Mouse (Mus musculus) heart, postnatal 25 days (tissue): Measurements from ENCODE around the gene Csmd2. TPM values are rescaled to one million over a fixed set of nuclear protein-coding genes. Genes with fewer than 3 reads are reported as not detected.
"Not testable (repeated sequence)": the region's sequence is repeated elsewhere in the genome, so short reads cannot be mapped to it uniquely, and the experiment has no call there.

ENCODE experiments used
- DNase-seq: peaks from one replicate; pipeline ENCODE4 v3.0.0; 2022; ENCODE audit warnings: low spot score
- intact Hi-C: fragments of 180-260 bp; cut with DNase I; formaldehyde crosslinking; loops from one replicate; pipeline ENCODE4 v1.15.1; 2025
- total RNA-seq, 2 experiments: library from RNA; stranded (reverse); gene quantifications; 2 replicates each; pipeline ENCODE4 v1.2.3; 2021

The Csmd2 gene
- total RNA-seq, 2 experiments from 2014 or later = 0.03 to 0.06 TPM

DNA sequence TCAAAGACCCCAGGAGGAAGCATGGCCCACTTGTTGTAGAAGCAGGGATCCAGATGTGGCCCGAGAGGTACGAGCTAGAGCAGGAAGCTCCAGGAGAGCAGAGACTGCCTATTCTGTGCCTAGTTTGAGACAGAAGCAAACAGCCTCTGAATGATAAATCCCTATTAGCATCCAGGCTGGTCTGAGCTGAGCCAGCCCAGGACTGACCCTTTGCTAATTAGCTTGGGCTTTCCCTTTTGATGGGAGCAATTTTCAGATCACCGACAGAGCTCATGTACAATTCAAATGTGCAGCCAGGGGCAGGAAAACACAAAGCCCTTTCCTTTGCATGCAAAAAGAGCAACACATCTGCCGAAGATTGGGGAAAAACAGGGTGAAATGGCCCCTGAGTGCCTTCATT, 54.2 kb downstream of the Csmd2 start:
- no peak for DNase-seq
- intact Hi-C loops = no loop called here

DNA sequence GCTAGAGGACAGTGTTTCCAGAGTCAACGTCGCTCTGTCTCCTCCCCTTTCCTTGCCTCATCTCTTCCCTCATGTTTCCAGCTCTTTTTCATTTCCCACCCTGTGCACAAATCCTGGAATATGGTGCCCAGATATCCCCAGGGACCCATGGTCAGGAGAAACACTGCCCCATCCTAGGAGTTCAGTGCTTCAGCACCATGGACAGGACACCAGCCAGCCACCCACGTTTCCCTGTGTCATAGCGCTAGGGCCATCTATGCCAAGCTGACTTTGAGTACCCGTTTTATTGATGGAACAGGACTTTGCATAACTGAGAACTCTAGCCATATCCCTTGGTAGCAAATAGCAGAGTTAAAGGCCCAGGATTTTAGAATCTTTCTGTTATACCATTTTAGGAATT, 55.0 kb downstream of the Csmd2 start:
- intact Hi-C loops = no loop called here
- DNase-seq = no peak

DNA sequence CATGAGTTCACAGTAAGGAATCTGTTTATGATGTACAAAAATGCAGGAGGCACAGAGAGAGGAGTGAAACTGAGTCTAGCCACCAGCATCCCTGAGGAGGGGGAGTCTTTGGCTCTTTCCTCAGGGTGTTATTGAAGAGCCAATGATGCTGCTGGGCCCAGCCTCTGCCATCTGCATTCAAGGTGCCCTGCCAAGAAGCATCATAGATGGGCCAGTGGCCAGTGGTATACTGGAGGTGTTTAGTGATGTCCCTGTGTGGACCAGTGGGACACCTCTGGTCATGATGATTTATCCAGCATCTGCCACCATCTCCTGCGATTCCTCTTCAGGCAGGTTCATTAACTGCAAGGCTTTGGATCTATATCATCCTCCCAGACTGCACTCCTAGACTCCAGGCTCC, 61.1 kb downstream of the Csmd2 start:
- intact Hi-C loops = no loop called here
- no peak for DNase-seq

DNA sequence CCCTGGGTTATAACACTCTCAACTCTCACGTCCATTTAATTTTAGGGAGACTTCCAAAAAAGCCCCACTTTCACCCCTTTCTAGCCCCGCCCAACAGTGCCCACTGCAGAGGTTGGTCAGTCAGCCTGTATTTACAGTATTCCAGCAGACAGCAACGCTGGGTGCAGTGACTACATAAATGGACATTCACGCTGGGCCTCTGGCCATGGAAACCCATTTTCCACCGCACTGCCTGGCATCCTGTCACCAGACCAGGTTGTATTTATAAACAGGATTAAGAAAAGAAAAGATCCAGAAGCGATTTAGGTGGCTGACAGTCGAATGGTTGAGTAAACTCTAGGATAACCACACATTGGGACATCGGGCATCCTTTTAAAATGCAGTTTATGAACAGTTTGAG, 65.0 kb downstream of the Csmd2 start:
- intact Hi-C loops = no loop called here
- no peak for DNase-seq

DNA sequence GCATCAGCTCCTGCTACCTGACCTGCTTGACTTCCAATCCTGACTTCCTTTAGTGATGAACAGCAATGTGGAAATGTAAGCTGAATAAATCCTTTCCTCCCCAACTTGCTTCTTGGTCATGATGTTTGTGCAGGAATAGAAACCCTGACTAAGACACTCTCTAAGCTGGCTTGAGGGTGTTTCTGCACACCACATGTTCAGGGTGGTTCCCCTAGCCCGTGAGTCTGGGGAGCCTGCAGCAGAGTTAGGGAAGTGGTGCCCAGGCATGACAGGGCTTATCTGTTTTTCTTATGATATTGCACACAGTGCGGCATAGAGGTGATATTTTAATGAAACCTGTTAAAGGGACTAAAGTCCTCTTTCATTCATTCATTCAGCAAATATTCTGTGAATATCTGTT, 73.6 kb downstream of the Csmd2 start:
- intact Hi-C loops, DNase-seq: not testable (repeated sequence)

DNA sequence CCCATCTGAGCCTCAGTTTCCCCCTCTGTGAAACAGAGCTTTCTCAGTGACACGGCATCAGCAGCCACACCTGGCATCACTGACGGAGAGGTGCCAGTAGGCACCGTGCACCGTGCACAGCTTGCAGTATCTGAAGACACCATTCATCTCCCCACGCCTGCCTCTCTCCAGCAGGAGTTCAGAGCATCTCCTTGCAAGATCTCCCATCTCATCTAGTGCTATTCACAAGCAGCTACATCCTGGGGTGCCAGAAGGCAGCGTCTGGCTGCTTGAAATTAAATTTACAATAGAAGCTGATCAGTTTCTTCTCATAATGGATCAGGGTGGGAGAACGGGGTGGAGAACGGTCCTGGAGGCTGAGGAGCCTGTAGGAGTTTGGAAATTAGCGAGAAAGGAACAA, 79.5 kb downstream of the Csmd2 start:
- DNase-seq = no peak
- intact Hi-C loops = no loop called here

DNA sequence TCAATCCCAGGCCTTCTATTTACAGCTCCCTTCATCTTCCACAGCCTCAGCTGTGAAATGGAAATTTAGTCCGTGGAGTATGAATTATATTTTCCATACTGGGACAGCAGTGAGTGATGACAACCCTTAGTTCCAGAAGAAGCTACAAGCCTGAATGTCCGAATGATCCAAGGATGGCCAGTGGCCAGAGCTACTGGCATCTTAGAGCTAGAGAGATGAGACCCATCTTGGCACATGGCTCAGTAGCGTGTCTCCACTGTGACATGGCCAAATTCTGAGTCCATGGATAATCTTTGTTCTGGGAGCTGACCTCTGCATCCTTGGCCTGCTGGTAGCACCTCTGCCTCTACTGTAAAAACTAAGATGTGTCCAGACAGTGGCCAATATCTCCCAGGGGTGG, 96.8 kb downstream of the Csmd2 start:
- intact Hi-C loops = no loop called here
- no peak for DNase-seq

DNA sequence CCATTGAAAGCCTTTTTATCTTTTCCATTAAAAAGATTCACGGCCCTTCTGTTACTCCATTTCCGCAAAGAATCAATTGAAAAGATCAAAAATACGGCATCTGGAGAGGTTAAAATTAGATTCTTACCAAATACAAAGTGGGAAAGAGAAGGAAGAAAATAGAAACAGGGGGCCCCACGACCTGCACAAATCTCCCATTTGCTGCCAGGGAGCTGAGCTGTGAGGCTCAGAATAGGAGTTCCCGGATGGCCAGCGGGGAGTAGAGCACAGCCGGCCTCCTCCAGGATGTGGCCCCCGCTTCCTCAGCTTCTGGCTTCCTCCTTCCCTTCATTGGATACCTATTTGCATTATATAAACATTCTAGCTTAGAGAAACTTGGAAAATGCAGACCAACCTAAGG, 97.4 kb downstream of the Csmd2 start:
- DNase-seq = no peak
- intact Hi-C loops = no loop called here

DNA sequence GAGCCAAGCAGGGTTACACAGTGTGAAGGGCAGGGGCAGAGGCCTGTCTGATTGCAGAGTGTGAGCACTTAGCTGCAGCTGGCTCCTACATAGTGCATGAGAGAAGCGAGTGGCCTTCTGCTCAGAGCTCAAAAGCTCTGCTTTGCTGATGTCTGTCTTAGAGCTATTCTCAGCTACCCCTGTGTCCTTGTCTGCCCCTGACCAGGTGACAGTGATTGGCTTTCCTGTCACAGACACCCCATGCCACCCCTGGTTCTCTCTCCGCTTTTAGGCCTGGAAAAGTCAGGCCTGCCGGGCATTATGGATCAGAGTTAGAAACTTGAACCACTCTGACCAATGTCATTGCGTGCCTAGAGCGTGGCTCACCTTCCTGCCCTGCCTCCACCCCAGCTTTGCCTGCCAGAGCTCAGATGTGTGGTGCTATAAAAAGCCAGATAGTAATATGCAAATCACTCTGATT, 99.5 kb downstream of the Csmd2 start:
- intact Hi-C loops = no loop called here
- no peak for DNase-seq

DNA sequence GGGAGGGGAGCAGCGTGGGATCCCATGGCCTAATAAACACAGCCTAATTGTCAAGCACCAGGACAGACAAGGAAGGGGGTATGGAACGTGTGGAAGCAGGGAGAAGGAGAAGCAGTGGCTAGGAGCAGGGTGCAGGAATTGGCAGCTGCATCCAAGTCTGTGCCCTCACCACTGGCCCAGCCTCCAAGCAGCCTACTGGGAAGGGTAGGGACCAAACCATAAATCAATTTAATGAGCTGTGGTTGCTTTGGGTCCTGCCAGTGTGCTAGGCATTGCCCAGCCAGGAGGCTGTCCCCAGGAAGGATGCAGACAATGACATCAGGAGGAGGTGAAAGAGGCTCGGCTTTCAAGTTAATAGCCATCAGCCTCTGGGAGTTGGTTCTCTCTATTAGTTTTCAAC, 100.0 kb downstream of the Csmd2 start:
- intact Hi-C loops = no loop called here
- no peak for DNase-seq

DNA sequence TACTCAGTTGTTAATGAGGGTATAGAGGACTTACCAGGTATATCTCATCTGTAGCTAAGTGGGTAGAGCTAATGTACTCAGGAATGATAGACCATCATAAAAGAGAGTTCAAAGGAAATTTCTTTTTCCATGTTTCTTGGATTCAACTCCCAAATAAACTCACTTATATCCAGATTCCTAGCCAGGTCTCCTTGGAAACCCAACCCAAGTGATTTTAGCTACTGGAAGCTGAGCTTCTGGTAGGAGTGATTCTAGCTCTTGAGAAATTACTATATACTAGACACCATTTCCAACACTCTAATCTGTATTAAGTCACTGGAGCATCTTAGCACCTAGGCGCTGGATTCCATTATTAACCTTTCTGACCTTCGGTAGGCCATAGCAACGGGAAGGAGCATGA, 100.6 kb downstream of the Csmd2 start:
- intact Hi-C loops = no loop called here
- DNase-seq = no peak

DNA sequence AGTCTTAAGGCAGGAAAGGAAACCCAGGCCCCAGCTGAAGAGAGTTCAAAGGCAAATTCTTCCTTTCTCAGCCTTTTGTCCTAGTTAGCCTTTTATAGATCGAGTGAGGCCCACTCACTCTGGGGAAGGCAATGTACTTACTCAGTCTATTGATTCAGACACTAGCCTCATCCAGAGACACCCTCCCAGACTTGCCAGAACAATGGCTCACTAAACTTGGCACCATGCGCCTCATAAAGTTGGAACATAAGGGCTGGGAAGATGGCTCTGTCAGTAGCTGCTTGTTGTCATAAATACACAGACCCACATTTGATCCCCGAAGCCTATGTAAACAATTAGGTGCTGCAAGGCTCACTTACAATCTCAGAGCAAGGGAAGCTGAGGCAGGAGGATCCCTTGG, 104.3 kb downstream of the Csmd2 start:
- DNase-seq = no peak
- intact Hi-C loops = no loop called here

DNA sequence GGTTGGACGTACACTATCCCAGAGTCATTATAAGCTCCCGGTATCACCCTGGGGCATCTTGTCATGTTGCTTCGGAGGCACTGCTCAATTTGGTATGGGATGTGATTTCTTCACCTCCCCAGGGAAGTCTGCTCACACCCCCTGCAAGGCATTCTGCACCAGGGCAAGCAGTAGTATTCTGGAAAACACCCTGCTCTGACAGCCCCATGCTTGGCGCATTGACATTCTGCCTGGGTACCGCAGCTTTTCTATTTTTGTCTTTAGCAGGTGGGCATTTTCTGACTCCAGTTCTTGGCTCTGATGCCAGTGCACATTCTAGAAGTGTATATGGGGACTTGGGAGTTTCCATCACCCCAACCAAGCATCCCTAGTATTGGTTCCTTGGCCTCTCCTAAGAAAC, 111.9 kb downstream of the Csmd2 start:
- intact Hi-C loops = no loop called here
- no peak for DNase-seq

DNA sequence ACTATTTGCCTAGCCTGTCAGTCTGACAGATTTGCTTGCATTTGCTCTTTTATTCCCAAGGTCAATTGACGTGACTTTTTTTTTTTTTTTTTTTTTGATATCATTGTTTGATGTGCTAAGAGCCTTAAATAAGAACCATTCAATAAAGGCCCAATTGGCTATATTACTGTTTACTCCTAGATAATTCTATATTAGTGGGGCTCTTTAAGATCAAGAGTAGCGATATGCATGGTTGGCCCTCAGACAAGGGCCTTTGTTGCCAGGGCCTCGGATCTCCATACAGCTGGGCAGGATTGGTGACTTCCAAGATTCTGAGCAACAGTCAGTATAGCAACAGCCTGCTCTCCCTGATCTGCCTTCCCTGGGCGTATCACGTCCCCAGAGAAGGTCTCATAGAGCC, 112.9 kb downstream of the Csmd2 start:
- intact Hi-C loops = no loop called here
- no peak for DNase-seq

DNA sequence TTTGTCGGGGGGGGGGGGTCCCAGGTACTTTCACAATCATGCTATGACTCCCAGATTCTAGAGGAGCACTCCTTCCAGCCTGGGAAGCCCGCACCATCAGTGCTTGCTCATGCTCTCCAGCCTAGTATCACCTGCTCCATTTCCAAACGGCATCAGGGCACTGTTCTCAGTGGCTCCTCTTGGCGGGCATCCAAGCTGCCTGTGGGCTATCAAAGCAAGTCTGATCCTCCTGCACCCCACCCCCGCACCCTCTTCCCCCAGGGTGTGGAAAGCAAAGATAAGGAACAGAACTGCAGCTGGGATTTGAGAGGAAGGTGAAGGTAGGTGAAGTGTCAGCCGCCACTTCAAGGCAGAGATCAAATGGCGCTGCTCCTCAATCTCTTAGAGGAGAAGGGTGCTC, 128.7 kb downstream of the Csmd2 start:
- no peak for DNase-seq
- intact Hi-C loops = no loop called here

DNA sequence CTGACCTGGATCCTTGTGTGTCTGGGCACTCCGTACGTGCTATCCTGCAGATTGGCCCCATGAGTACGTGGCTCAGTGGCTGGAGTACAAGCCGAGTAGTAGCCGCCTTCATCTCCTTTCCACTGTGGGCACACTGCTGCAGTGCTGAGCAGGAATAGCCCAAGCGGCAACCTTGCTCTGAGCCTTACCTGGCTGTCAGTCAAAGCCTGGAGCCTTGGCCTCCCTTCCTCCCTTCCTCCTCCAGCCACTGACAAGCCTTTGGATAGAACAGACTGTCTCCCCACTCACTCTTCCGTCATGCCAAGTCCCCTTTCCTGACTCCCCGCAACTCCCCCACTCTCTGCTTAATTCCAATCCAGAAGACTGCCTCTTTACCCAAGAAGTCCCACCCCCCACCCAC, 135.6 kb downstream of the Csmd2 start:
- DNase-seq = no peak
- intact Hi-C loops = no loop called here

DNA sequence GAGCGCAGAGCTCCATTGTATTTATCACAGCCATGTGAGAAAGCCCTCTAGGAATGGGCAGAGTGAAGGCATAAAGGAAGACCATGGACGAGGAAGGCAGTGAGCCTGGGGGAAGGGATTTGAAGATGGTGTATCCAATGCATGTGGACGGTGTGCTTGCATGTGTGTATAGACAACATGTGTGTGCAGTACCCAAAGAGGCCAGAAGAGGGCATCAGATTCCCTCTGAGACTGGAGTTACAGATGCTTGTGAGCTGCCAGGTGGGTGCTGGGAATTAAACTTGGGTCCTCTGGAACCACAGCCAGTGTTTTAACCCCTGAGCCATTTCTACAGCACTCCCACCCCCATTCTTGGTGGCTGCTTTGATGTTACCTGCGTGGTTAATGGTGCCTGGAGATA, 137.1 kb downstream of the Csmd2 start:
- no peak for DNase-seq
- intact Hi-C loops = no loop called here

DNA sequence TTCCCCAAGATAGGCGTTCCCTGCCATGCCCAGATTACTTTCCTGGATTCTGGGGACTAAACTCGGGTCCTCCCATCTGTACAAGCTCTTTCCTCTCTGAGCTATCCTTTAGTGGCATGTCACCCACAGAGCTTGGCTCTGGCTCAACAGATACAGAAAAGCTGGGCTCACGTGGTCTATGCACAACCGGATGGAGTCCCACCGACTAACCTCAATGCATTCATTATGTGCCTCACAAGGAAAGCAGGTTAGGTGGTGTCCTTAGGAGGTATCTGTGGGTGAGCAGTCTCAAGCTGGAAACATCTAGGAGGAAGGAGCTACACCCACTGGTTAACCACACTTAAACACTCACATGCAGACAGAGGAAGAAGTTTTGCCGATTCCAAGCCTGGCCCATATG, 140.9 kb downstream of the Csmd2 start:
- intact Hi-C loops = no loop called here
- no peak for DNase-seq

DNA sequence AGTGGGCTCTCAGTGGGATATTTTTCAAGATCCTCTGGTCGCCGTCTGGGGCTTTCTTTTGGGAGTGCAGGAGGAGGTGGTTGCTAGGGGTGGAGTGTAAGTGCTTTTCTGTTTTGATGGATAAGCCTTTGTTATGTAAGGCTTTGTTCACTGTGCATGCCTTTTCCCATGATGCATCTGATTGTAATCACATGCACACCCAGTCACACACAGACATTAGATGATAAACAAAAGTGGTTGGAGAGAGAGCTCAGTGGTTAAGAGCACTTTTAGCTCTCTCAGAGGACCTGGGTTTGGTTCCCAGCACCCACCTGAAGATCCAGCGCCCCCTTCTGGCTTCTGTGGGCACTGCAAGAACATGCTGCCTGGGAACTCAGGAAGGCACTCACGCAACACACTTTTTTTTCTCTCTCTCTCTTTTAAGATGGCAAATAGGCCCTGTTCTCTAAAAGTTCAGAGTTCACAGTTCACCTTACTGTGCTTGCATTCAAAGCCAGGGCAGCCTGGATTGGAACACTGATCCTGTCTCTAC, 143.0 kb downstream of the Csmd2 start:
- DNase-seq = no peak
- intact Hi-C loops = no loop called here

DNA sequence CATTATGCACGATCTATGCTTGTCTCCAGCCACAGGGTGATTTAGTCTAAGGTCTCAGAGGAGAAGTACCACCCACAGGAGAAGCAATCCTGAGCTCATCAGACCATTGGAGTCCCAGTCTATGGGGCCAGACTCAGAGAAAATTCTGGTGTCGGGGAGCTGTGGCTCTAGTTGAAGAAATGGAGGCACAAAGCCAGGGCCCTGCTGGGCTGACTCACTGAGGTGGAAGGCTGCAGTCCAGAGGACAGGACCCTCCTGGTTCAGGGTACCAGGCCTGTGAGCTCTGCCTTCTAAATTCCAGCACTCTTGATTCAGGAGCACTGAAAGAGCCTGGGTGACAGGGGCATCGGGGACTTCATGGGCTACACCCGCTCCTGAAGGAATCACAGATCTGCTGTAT, 144.0 kb downstream of the Csmd2 start:
- no peak for DNase-seq
- intact Hi-C loops = no loop called here

DNA sequence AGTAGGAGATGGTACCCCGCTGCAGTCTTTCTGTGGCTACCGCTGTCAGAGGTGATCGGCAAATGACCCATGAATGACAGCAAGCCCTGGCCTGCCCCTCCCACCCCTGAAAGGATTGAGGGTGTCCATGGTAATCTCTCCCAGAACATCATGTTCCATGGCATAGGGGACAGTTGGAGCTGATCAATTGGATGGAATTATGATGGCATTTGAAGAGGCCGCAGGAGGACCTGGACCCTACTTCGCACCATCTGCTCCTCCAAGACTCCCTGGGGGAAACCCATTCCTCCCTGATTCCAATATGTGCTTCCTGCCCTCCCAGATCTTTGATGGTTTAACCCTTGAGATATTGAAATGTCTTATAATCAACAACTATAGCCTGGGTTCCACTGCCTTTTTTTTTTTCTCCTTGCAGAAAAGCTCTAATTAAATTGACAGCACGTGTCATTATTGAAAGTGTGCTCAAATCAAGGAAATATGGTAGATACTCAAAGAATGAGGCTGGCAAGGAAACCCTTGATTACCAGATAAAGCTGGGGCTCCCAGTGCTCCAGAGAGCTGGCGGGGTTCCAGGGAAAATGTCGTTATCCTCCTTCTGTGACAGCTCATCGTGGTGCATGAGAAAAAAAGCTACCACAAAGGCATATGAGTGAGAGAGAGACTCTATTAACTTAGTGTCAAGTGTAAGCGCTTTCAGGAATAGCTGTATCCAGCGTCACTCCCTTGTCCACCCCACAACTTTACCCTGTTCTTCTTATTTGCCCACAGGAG, 145.4 kb downstream of the Csmd2 start:
- intact Hi-C loops = no loop called here
- no peak for DNase-seq

DNA sequence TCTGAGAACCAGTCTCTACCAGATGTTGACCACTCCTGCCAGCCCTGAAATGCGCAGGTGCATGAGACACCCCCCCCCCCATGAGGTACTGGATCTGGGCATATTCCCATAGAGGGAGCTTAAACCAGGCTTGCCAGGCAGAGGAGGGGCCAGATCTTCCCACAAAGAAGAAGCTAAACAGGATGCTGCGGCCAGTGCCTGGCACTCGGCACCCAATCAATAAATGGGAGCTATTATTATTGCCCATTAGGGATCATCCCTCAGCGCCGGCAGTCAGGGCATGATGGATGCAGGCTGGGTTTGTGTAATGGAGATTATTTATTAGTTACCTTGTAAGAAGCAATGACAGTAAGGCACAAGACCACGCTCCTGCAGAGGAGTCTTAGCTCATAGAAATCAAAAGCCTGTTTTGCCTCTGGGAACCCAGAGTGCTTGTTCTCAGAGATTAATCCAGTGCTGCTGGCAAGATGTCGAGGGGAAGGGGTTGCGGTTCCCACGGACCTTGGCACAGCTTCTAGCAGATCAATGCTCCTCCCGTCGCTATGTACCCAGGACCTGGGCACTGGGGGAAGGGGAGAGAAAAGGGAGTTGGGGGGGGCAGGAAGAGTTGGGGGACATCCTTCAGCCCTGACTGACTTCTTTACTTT, 146.8 kb downstream of the Csmd2 start:
- intact Hi-C loops = no loop called here

More for the DNA sequence above, 146.8 kb downstream of the Csmd2 start:
- no peak for DNase-seq
